Mouse (Mus musculus) myocyte (in vitro differentiated cells): ENCODE data around the gene Olfr193.

Experiments used
- CEBPB ChIP-seq: IDR thresholded peaks from 2 replicates; pipeline ENCODE4 v1.6.1; 2011; ENCODE audit warnings: mild to moderate bottlenecking, moderate library complexity; ENCODE audit not compliant: poor library complexity, insufficient read depth, severe bottlenecking
- MAX ChIP-seq: IDR thresholded peaks from one replicate; pipeline ENCODE4 v1.6.1; 2011; ENCODE audit warnings: low read depth, mild to moderate bottlenecking, control low read depth
- POLR2A ChIP-seq: IDR thresholded peaks from one replicate; pipeline ENCODE4 v1.6.1; 2011; ENCODE audit warnings: low read depth, mild to moderate bottlenecking, control low read depth, moderate library complexity; ENCODE audit not compliant: insufficient read length
- SRF ChIP-seq: IDR thresholded peaks from one replicate; pipeline ENCODE4 v1.6.1; 2011; ENCODE audit warnings: low read depth; ENCODE audit not compliant: control insufficient read depth, insufficient read length

DNA sequence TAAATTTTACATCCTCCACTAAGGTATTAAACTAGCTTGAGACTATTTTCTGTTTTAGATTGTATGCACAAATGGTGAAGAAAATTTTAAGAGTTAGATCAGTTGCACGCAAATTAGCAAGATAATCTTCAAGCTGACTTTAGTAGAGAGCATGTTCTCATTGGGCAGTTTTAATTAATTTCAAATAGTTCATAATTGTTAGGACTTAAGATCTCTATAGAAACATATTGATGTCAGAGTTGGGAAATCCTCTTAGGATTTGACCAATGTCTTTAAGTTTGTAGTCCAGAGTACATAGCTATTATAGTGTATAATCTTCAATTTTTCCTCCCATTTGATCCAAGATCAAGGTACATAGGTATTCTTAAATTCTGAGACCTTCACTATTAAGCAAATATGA, 35.1 kb upstream of the Olfr193 start, which contains the start of gene Olfr195:
- TF ChIP-seq CEBPB = no peak
- TF ChIP-seq POLR2A = no peak
- no peak for TF ChIP-seq SRF
- TF ChIP-seq MAX = no peak
